Comparison of ENCODE assay signal across 21 mouse cellular contexts in the genomic region with DNA sequence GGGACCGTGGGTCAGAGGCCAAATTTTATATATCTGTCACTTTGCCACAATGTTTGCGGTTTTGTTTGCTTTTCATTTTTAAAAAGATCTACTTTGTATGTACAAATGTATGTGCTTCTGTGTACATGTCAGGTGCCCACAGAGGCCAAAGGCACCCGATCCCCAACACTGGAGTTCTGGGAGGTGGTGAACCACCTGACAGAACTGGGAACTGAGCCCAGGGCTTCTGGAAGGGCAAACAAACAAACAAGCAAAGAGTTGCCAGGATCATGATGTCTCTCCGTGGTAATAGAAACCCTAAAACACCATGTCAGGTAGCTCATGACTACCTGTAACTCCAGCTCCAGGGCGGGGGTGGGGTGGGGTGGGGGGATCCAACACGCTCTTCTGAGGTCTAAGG. TPM values are rescaled to one million over a fixed set of nuclear protein-coding genes. Genes with fewer than 3 reads are reported as not detected.
A peak's percentile ranks its signal among the peaks of the same experiment; 100 is the strongest.
DNase-seq lines count a peak whose midpoint lies in the region; ATAC-seq lines count a peak whose summit lies in the region.
"Had no signal": no experiment of that assay in that cellular context is flagged by ENCODE, and none has a peak within 500 bp of the region (broad histone marks: within the 10 kb centered on the region; RNA-seq: fewer than 3 reads in every experiment).

No protein-coding gene starts in this region.

- peak; percentile 36 for DNase-seq in cerebellum, adult 11-12 months
- no peak for DNase-seq in cerebellum, postnatal 10 days
- peak; percentile 79 for DNase-seq in kidney, adult 11 months
- peak; percentile 3 for DNase-seq in neural tube, embryonic 11.5 days (ENCODE audit: low spot score)
- DNase-seq in kidney, postnatal 36 days: peak; percentile 78 to 80
- DNase-seq in urinary bladder, adult 18-20 months (ENCODE audit: low spot score in 2 of 2): no peak
- DNase-seq: adrenal gland, postnatal 10 days; cerebellum, adult 8-10 months; gastrocnemius, postnatal 36 days; heart, postnatal 36 days; layer of hippocampus, postnatal 36 days; lung, adult 2 months had no signal

- H3K4me3 ChIP-seq in kidney, embryonic 14.5 days (ENCODE audit: low read length): no peak overlapping the region
- no peak overlapping the region for H3K4me3 ChIP-seq in neural tube, embryonic 11.5 days (ENCODE audit: low read depth, low read length)
- no peak overlapping the region for H3K4me3 ChIP-seq in neural tube, embryonic 15.5 days (replicated peaks)
- H3K4me3 ChIP-seq: heart, embryonic 15.5 days; hindbrain, embryonic 13.5 days; liver, embryonic 12.5 days; midbrain, embryonic 10.5 days had no signal

- no peak for ATAC-seq in kidney, embryonic 14.5 days (ENCODE audit: low FRiP score, low TSS enrichment)
- no peak for ATAC-seq in neural tube, embryonic 11.5 days (ENCODE audit: insufficient read depth, low FRiP score, low TSS enrichment)
- no peak for ATAC-seq in neural tube, embryonic 15.5 days (ENCODE audit: low FRiP score)
- ATAC-seq: activated CD4-positive, CD25-positive, alpha-beta regulatory T cell, adult 4 months; forebrain, embryonic 16.5 days; liver, embryonic 12.5 days had no signal

- WGBS in kidney, embryonic 14.5 days: 94% methylated on average over 6 of the region's 6 CpGs
- 93% methylated on average over 6 of the region's 6 CpGs for WGBS in neural tube, embryonic 11.5 days
- WGBS in neural tube, embryonic 15.5 days: 92% methylated on average over 6 of the region's 6 CpGs

- peaks cover 21% of the 10 kb centered on the region for H3K36me3 ChIP-seq in kidney, embryonic 14.5 days (ENCODE audit: control insufficient read depth, insufficient read depth, low read length)
- peaks cover 7% of the 10 kb centered on the region; the same call in 1 of the 2 replicates for H3K36me3 ChIP-seq in neural tube, embryonic 11.5 days (ENCODE audit: control insufficient read depth, insufficient read depth, low read length)
- peaks cover 32% of the 10 kb centered on the region for H3K36me3 ChIP-seq in neural tube, embryonic 15.5 days

- H3K4me1 ChIP-seq in kidney, embryonic 14.5 days (ENCODE audit: control insufficient read depth, insufficient read depth, low read length): peaks cover 20% of the 10 kb centered on the region
- H3K4me1 ChIP-seq in neural tube, embryonic 11.5 days (ENCODE audit: control insufficient read depth, insufficient read depth, low read length): peaks cover 7% of the 10 kb centered on the region; the same call in 1 of the 2 replicates
- H3K4me1 ChIP-seq in neural tube, embryonic 15.5 days: peaks cover 50% of the 10 kb centered on the region

- H3K4me2 ChIP-seq in kidney, embryonic 14.5 days (replicated peaks; ENCODE audit: low read depth, low read length): no peak overlapping the region
- no peak overlapping the region for H3K4me2 ChIP-seq in neural tube, embryonic 11.5 days (ENCODE audit: low read depth)
- H3K4me2 ChIP-seq in neural tube, embryonic 15.5 days: no peak overlapping the region
- H3K4me2 ChIP-seq: heart, embryonic 15.5 days; liver, embryonic 12.5 days had no signal

- no peak overlapping the region for H3K9ac ChIP-seq in kidney, embryonic 14.5 days (ENCODE audit: low read depth, low read length)
- H3K9ac ChIP-seq in neural tube, embryonic 11.5 days (ENCODE audit: low read length): no peak overlapping the region
- no peak overlapping the region for H3K9ac ChIP-seq in neural tube, embryonic 15.5 days (replicated peaks)
- H3K9ac ChIP-seq: heart, embryonic 15.5 days; liver, embryonic 12.5 days had no signal

- no peak overlapping the region for H3K27ac ChIP-seq in kidney, embryonic 14.5 days (ENCODE audit: low read depth, low read length)
- H3K27ac ChIP-seq in neural tube, embryonic 11.5 days (ENCODE audit: low read depth, low read length): no peak overlapping the region
- H3K27ac ChIP-seq in neural tube, embryonic 15.5 days (replicated peaks): no peak overlapping the region
- H3K27ac ChIP-seq: forebrain, embryonic 10.5 days; heart, embryonic 15.5 days; liver, embryonic 12.5 days; midbrain, embryonic 10.5 days had no signal

- no peaks in the 10 kb centered on the region for H3K27me3 ChIP-seq in kidney, embryonic 14.5 days (ENCODE audit: control insufficient read depth, insufficient read depth, low read length)
- H3K27me3 ChIP-seq in neural tube, embryonic 11.5 days (ENCODE audit: control insufficient read depth, insufficient read depth, low read length): no peaks in the 10 kb centered on the region
- no peaks in the 10 kb centered on the region for H3K27me3 ChIP-seq in neural tube, embryonic 15.5 days (replicated peaks)
- H3K27me3 ChIP-seq: heart, embryonic 15.5 days; hindbrain, embryonic 13.5 days; liver, embryonic 12.5 days had no signal

- H3K9me3 ChIP-seq in kidney, embryonic 14.5 days (ENCODE audit: control insufficient read depth, low read length): no peaks in the 10 kb centered on the region
- no peaks in the 10 kb centered on the region for H3K9me3 ChIP-seq in neural tube, embryonic 11.5 days (ENCODE audit: control insufficient read depth, low read length)
- H3K9me3 ChIP-seq in neural tube, embryonic 15.5 days (replicated peaks): no peaks in the 10 kb centered on the region
- H3K9me3 ChIP-seq: forebrain, embryonic 10.5 days; heart, embryonic 15.5 days; hindbrain, embryonic 13.5 days; liver, embryonic 12.5 days; midbrain, embryonic 10.5 days had no signal

RNA-seq across cellular contexts. Expression of a gene that starts 6.4 kb away (rescaled TPM):
- polyA plus RNA-seq in kidney, embryonic 14.5 days (2014; fragmentation: Nextera tagmentation; extraction: Ambion mirVana): 1.5 and 1.7 TPM in 2 replicates
- polyA plus RNA-seq in neural tube, embryonic 11.5 days (2014; fragmentation: Nextera tagmentation; extraction: Ambion mirVana): not detected in 2 replicates
- 0.67 and 1.0 TPM in 2 replicates for polyA plus RNA-seq in neural tube, embryonic 15.5 days (2015; fragmentation: Nextera tagmentation; extraction: Ambion mirVana)
- polyA plus RNA-seq: activated CD4-positive, CD25-positive, alpha-beta regulatory T cell, adult 4 months had no signal

RNA-seq across cellular contexts. Expression of a gene that starts 7.0 kb away (rescaled TPM):
- 333 and 398 TPM in 2 replicates for polyA plus RNA-seq in kidney, embryonic 14.5 days (2014; fragmentation: Nextera tagmentation; extraction: Ambion mirVana)
- polyA plus RNA-seq in neural tube, embryonic 11.5 days (2014; fragmentation: Nextera tagmentation; extraction: Ambion mirVana): 285 and 320 TPM in 2 replicates
- 339 and 354 TPM in 2 replicates for polyA plus RNA-seq in neural tube, embryonic 15.5 days (2015; fragmentation: Nextera tagmentation; extraction: Ambion mirVana)

RNA-seq across cellular contexts. Expression of a gene that starts 26.8 kb away (rescaled TPM):
- 28.5 and 41.4 TPM in 2 replicates for polyA plus RNA-seq in kidney, embryonic 14.5 days (2014; fragmentation: Nextera tagmentation; extraction: Ambion mirVana)
- 31.8 and 34.8 TPM in 2 replicates for polyA plus RNA-seq in neural tube, embryonic 11.5 days (2014; fragmentation: Nextera tagmentation; extraction: Ambion mirVana)
- 36.4 and 39.0 TPM in 2 replicates for polyA plus RNA-seq in neural tube, embryonic 15.5 days (2015; fragmentation: Nextera tagmentation; extraction: Ambion mirVana)

RNA-seq across cellular contexts. Expression of a gene that starts 27.8 kb away (rescaled TPM):
- polyA plus RNA-seq in kidney, embryonic 14.5 days (2014; fragmentation: Nextera tagmentation; extraction: Ambion mirVana): 80.6 and 93.2 TPM in 2 replicates
- 103 and 106 TPM in 2 replicates for polyA plus RNA-seq in neural tube, embryonic 11.5 days (2014; fragmentation: Nextera tagmentation; extraction: Ambion mirVana)
- 126 and 137 TPM in 2 replicates for polyA plus RNA-seq in neural tube, embryonic 15.5 days (2015; fragmentation: Nextera tagmentation; extraction: Ambion mirVana)

RNA-seq across cellular contexts. Expression of a gene that starts 52.1 kb away (rescaled TPM):
- polyA plus RNA-seq in kidney, embryonic 14.5 days (2014; fragmentation: Nextera tagmentation; extraction: Ambion mirVana): 85.0 and 86.7 TPM in 2 replicates
- 97.4 and 110 TPM in 2 replicates for polyA plus RNA-seq in neural tube, embryonic 11.5 days (2014; fragmentation: Nextera tagmentation; extraction: Ambion mirVana)
- polyA plus RNA-seq in neural tube, embryonic 15.5 days (2015; fragmentation: Nextera tagmentation; extraction: Ambion mirVana): 106 and 115 TPM in 2 replicates

Comparison
In these comparisons a context has a peak if more than half of its experiments do, and no peak if none do; other contexts are left out.
1. DNase-seq: peak in cerebellum, adult 11-12 months (single experiment), kidney, adult 11 months (single experiment), neural tube, embryonic 11.5 days (single experiment) and kidney, postnatal 36 days (2 of 2); none in cerebellum, postnatal 10 days (0 of 2) and urinary bladder, adult 18-20 months (0 of 2).